Mouse (Mus musculus) liver, adult 2 months (tissue): ENCODE results near the gene Slc31a2.

Experiments
- CTCF ChIP-seq: fragments of 200-500 bp; IDR thresholded peaks from 2 replicates; pipeline ENCODE4 v1.5.1; 2011; ENCODE audit warnings: low read depth, low read length, control low read depth
- POLR2A ChIP-seq: fragments of 200-500 bp; IDR thresholded peaks from 2 replicates; pipeline ENCODE4 v1.6.1; 2011; ENCODE audit warnings: low read length, control low read depth; ENCODE audit not compliant: insufficient read depth; ENCODE audit errors: extremely low read depth

DNA sequence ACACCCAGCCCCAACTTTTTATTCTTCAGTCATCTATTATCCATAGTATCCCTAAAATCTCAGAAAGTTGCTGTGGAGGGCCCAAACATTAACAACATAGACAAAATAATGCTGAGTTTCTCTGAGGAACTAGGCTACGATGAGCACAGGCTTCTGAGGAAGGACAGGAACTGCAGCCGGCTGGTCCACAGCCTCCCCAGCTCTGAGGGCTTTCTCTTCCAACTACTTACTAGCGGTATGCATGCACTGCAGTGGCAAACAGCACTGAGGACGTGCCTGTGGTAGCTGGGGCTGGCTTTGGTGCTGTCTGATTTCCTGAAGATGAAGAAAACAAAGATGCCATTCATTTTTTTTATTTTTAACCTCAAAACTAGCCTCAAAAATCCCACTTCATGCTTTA is 83.5 kb downstream of the Slc31a2 start:
- TF ChIP-seq CTCF (no peak), POLR2A (no peak)
